Mouse (Mus musculus) heart, postnatal 0 days (tissue): ENCODE results near the gene Itga2.

Experiments
- CTCF ChIP-seq: IDR thresholded peaks from 2 replicates; pipeline ENCODE4 v1.5.1; 2016; ENCODE audit warnings: antibody characterized with exemption, control low read depth, low read depth
- EP300 ChIP-seq: IDR thresholded peaks from 2 replicates; pipeline ENCODE4 v1.6.1; 2016; ENCODE audit warnings: antibody characterized with exemption, low read depth

DNA sequence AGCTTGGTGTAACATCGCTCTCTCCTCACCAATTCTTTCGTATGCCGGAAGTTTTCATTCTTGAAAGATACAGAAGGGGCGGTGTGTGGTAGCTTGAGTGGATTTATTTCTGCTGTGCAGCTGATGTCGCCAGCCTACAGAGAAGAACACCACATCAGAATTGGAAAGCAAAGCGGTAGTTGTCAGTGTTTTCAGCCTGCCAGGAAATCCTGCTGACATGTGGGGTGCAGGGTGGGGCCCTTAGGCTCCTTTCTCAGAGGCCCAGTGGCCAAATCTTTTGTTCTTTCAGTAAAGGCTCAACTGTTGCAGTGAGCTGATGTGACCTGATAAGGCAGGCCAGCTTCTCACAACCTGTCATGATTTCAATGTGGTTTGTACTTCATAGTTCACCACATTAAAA, 86.1 kb downstream of the Itga2 start:
- TF ChIP-seq CTCF (no peak), EP300 (no peak)
